Mouse (Mus musculus): ENCODE results near the gene Syn3. TPM values are rescaled to one million over a fixed set of nuclear protein-coding genes. Genes with fewer than 3 reads are reported as not detected.

The Syn3 gene
- polyA plus RNA-seq, 1 experiment from 2014 or later = 0.22 TPM

GRCm38 (mm10) chr10:86371561-86371960, 127.1 kb downstream of the Syn3 start:
- Histone ChIP-seq H3K27ac (ENCODE audit: low read length) (no peak overlapping the region), H3K4me3 (ENCODE audit: low read depth, low read length) (no peak overlapping the region), H3K9me3 (replicated peaks; ENCODE audit: control insufficient read depth, low read length) (no peaks in the 10 kb centered on the region), H3K4me2 (ENCODE audit: low read depth, low read length) (no peak overlapping the region), H3K27me3 (ENCODE audit: control insufficient read depth, insufficient read depth, low read depth, low read length) (no peaks in the 10 kb centered on the region), H3K4me1 (ENCODE audit: control insufficient read depth, low read depth, low read length) (no peaks in the 10 kb centered on the region; the same call in 1 of the 2 replicates), H3K36me3 (ENCODE audit: control insufficient read depth, insufficient read depth) (no peaks in the 10 kb centered on the region), H3K9ac (ENCODE audit: low read depth, low read length) (no peak overlapping the region)
- no peak for ATAC-seq (ENCODE audit: low read depth)

DNA sequence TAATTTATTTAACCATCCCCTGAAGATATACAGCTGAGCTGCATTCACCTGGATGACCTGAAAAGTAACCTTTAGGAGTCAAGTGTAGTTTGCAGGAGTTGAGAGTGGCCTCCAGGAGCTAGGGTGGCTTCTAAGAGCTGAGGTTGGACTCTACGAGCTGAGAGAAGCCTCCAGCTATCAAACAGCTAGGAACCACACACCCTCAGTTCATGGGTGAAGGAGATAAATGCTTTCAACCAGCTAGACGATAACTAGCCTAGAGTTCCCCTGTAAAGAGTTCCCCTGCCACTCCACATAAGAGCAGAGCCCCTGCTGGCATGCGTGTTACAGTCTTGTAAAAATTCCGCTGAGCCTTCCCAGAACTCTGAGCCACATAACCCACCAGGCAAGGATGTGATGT, 129.3 kb downstream of the Syn3 start:
- no peaks in the 10 kb centered on the region for H3K9me3 ChIP-seq (replicated peaks; ENCODE audit: control insufficient read depth, low read length)
- WGBS (ENCODE audit: insufficient replicate concordance) = 41% methylated on average over 4 of the region's 4 CpGs
- H3K4me1 ChIP-seq (ENCODE audit: control insufficient read depth, low read depth, low read length) = peaks cover 7% of the 10 kb centered on the region
- no peak overlapping the region for H3K4me3 ChIP-seq (ENCODE audit: low read depth, low read length)
- no peak for ATAC-seq (ENCODE audit: low read depth)
- H3K9ac ChIP-seq (ENCODE audit: low read depth, low read length) = no peak overlapping the region
- no peaks in the 10 kb centered on the region for H3K27me3 ChIP-seq (ENCODE audit: control insufficient read depth, insufficient read depth, low read depth, low read length)
- H3K36me3 ChIP-seq (ENCODE audit: control insufficient read depth, insufficient read depth) = no peaks in the 10 kb centered on the region
- no peak overlapping the region for H3K27ac ChIP-seq (ENCODE audit: low read length)
- H3K4me2 ChIP-seq (ENCODE audit: low read depth, low read length) = no peak overlapping the region

DNA sequence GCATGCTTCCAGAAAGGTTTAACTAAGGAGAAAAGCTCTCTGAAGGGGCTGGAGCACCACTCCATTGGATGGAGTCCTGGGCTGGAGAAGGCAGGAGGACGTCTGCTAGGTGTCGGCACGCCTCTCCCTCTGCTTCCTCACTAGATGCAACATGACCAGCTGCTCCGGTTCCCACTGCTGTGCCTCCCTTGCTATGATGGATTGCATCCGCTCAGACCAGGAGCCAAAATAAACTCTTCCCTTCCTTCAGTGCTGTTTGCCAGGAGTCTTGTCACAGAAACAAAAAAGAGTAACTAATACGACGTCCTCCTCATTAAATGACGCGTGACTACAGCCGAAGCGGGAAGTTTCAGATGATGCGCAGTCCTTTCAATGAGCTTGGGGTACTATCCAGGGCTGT, 129.9 kb downstream of the Syn3 start:
- no peaks in the 10 kb centered on the region for H3K27me3 ChIP-seq (ENCODE audit: control insufficient read depth, insufficient read depth, low read depth, low read length)
- WGBS (ENCODE audit: insufficient replicate concordance) = 77% methylated on average over 12 of the region's 12 CpGs
- no peaks in the 10 kb centered on the region for H3K36me3 ChIP-seq (ENCODE audit: control insufficient read depth, insufficient read depth)
- H3K4me1 ChIP-seq (ENCODE audit: control insufficient read depth, low read depth, low read length) = peaks cover 7% of the 10 kb centered on the region
- H3K4me3 ChIP-seq (ENCODE audit: low read depth, low read length) = no peak overlapping the region
- no peak overlapping the region for H3K27ac ChIP-seq (ENCODE audit: low read length)
- H3K9ac ChIP-seq (ENCODE audit: low read depth, low read length) = no peak overlapping the region
- no peak overlapping the region for H3K4me2 ChIP-seq (ENCODE audit: low read depth, low read length)
- no peaks in the 10 kb centered on the region for H3K9me3 ChIP-seq (replicated peaks; ENCODE audit: control insufficient read depth, low read length)
- ATAC-seq (ENCODE audit: low read depth) = no peak

- no peak for ATAC-seq (ENCODE audit: low read depth)
- 67% methylated on average over 4 of the region's 4 CpGs for WGBS (ENCODE audit: insufficient replicate concordance)
- no peak overlapping the region for H3K27ac ChIP-seq (ENCODE audit: low read length)
- no peaks in the 10 kb centered on the region for H3K9me3 ChIP-seq (replicated peaks; ENCODE audit: control insufficient read depth, low read length)
- no peaks in the 10 kb centered on the region for H3K36me3 ChIP-seq (ENCODE audit: control insufficient read depth, insufficient read depth)
- H3K4me1 ChIP-seq (ENCODE audit: control insufficient read depth, low read depth, low read length) = peaks cover 7% of the 10 kb centered on the region
- H3K4me2 ChIP-seq (ENCODE audit: low read depth, low read length) = no peak overlapping the region
- H3K4me3 ChIP-seq (ENCODE audit: low read depth, low read length) = no peak overlapping the region
- no peaks in the 10 kb centered on the region for H3K27me3 ChIP-seq (ENCODE audit: control insufficient read depth, insufficient read depth, low read depth, low read length)
- no peak overlapping the region for H3K9ac ChIP-seq (ENCODE audit: low read depth, low read length)
Observed at GRCm38 (mm10) chr10:86367346-86367745, 131.3 kb downstream of the Syn3 start.

GRCm38 (mm10) chr10:86365632-86366092, 133.0 kb downstream of the Syn3 start:
- Histone ChIP-seq H3K9me3 (replicated peaks; ENCODE audit: control insufficient read depth, low read length) (no peaks in the 10 kb centered on the region), H3K4me3 (ENCODE audit: low read depth, low read length) (no peak overlapping the region), H3K27me3 (ENCODE audit: control insufficient read depth, insufficient read depth, low read depth, low read length) (no peaks in the 10 kb centered on the region), H3K36me3 (ENCODE audit: control insufficient read depth, insufficient read depth) (no peaks in the 10 kb centered on the region), H3K4me1 (ENCODE audit: control insufficient read depth, low read depth, low read length) (peaks cover 7% of the 10 kb centered on the region), H3K9ac (ENCODE audit: low read depth, low read length) (no peak overlapping the region), H3K4me2 (ENCODE audit: low read depth, low read length) (no peak overlapping the region), H3K27ac (ENCODE audit: low read length) (no peak overlapping the region)
- 39% methylated on average over 5 of the region's 5 CpGs for WGBS (ENCODE audit: insufficient replicate concordance)
- peak; percentile 65; the same call in 1 of the 2 replicates for ATAC-seq (ENCODE audit: low read depth)

GRCm38 (mm10) chr10:86363669-86364309, 134.9 kb downstream of the Syn3 start:
- ATAC-seq (ENCODE audit: low read depth) = no peak
- no peak overlapping the region for H3K4me3 ChIP-seq (ENCODE audit: low read depth, low read length)
- H3K4me1 ChIP-seq (ENCODE audit: control insufficient read depth, low read depth, low read length) = peaks cover 7% of the 10 kb centered on the region
- H3K36me3 ChIP-seq (ENCODE audit: control insufficient read depth, insufficient read depth) = no peaks in the 10 kb centered on the region
- H3K9ac ChIP-seq (ENCODE audit: low read depth, low read length) = no peak overlapping the region
- no peak overlapping the region for H3K4me2 ChIP-seq (ENCODE audit: low read depth, low read length)
- no peaks in the 10 kb centered on the region for H3K27me3 ChIP-seq (ENCODE audit: control insufficient read depth, insufficient read depth, low read depth, low read length)
- H3K9me3 ChIP-seq (replicated peaks; ENCODE audit: control insufficient read depth, low read length) = no peaks in the 10 kb centered on the region
- WGBS (ENCODE audit: insufficient replicate concordance) = 64% methylated on average over 8 of the region's 8 CpGs
- no peak overlapping the region for H3K27ac ChIP-seq (ENCODE audit: low read length)

DNA sequence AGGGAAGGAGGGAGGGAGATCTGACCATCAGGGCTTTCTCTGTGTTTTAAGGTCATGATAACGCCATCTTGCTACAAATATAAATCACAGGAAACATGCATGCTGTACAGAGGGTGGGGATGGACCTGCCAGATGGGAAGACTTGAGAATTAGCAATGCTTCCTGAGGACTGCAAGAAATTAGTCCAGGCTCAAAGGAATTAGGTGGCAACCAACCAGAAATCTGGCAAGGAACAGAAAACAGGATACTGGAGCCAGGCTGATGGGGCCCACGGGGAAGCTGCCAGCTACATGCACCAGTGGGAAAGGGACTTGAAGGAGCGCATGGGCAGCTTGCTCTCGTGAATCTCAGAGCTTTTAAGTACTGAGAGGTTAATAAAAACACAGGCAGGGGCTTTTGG, 139.0 kb downstream of the Syn3 start:
- no peak overlapping the region for H3K4me3 ChIP-seq (ENCODE audit: low read depth, low read length)
- no peak overlapping the region for H3K27ac ChIP-seq (ENCODE audit: low read length)
- H3K36me3 ChIP-seq (ENCODE audit: control insufficient read depth, insufficient read depth) = no peaks in the 10 kb centered on the region
- H3K27me3 ChIP-seq (ENCODE audit: control insufficient read depth, insufficient read depth, low read depth, low read length) = no peaks in the 10 kb centered on the region; the same call in 1 of the 2 replicates
- H3K4me2 ChIP-seq (ENCODE audit: low read depth, low read length) = no peak overlapping the region
- ATAC-seq (ENCODE audit: low read depth) = no peak
- H3K4me1 ChIP-seq (ENCODE audit: control insufficient read depth, low read depth, low read length) = peaks cover 10% of the 10 kb centered on the region
- WGBS (ENCODE audit: insufficient replicate concordance) = 55% methylated on average over 4 of the region's 4 CpGs
- no peak overlapping the region for H3K9ac ChIP-seq (ENCODE audit: low read depth, low read length)
- no peaks in the 10 kb centered on the region for H3K9me3 ChIP-seq (replicated peaks; ENCODE audit: control insufficient read depth, low read length)

- H3K4me3 ChIP-seq (ENCODE audit: low read depth, low read length) = no peak overlapping the region
- H3K4me2 ChIP-seq (ENCODE audit: low read depth, low read length) = no peak overlapping the region
- H3K9me3 ChIP-seq (replicated peaks; ENCODE audit: control insufficient read depth, low read length) = no peaks in the 10 kb centered on the region
- H3K4me1 ChIP-seq (ENCODE audit: control insufficient read depth, low read depth, low read length) = peaks cover 10% of the 10 kb centered on the region
- H3K9ac ChIP-seq (ENCODE audit: low read depth, low read length) = no peak overlapping the region
- no peaks in the 10 kb centered on the region; the same call in 1 of the 2 replicates for H3K27me3 ChIP-seq (ENCODE audit: control insufficient read depth, insufficient read depth, low read depth, low read length)
- no peak for ATAC-seq (ENCODE audit: low read depth)
- 66% methylated on average over 2 of the region's 2 CpGs for WGBS (ENCODE audit: insufficient replicate concordance)
- no peak overlapping the region for H3K27ac ChIP-seq (ENCODE audit: low read length)
- H3K36me3 ChIP-seq (ENCODE audit: control insufficient read depth, insufficient read depth) = no peaks in the 10 kb centered on the region
Observed at GRCm38 (mm10) chr10:86359208-86359607, 139.5 kb downstream of the Syn3 start.

GRCm38 (mm10) chr10:86358307-86358975, 140.3 kb downstream of the Syn3 start:
- ATAC-seq (ENCODE audit: low read depth) = no peak
- H3K9me3 ChIP-seq (replicated peaks; ENCODE audit: control insufficient read depth, low read length) = no peaks in the 10 kb centered on the region
- H3K9ac ChIP-seq (ENCODE audit: low read depth, low read length) = no peak overlapping the region
- H3K27ac ChIP-seq (ENCODE audit: low read length) = no peak overlapping the region
- WGBS (ENCODE audit: insufficient replicate concordance) = 62% methylated on average over 7 of the region's 7 CpGs
- no peaks in the 10 kb centered on the region for H3K36me3 ChIP-seq (ENCODE audit: control insufficient read depth, insufficient read depth)
- H3K27me3 ChIP-seq (ENCODE audit: control insufficient read depth, insufficient read depth, low read depth, low read length) = no peaks in the 10 kb centered on the region; the same call in 1 of the 2 replicates
- H3K4me2 ChIP-seq (ENCODE audit: low read depth, low read length) = no peak overlapping the region
- H3K4me3 ChIP-seq (ENCODE audit: low read depth, low read length) = no peak overlapping the region
- peaks cover 10% of the 10 kb centered on the region for H3K4me1 ChIP-seq (ENCODE audit: control insufficient read depth, low read depth, low read length)
